ENCODE assay signal across 32 mouse cellular contexts in the genomic region with DNA sequence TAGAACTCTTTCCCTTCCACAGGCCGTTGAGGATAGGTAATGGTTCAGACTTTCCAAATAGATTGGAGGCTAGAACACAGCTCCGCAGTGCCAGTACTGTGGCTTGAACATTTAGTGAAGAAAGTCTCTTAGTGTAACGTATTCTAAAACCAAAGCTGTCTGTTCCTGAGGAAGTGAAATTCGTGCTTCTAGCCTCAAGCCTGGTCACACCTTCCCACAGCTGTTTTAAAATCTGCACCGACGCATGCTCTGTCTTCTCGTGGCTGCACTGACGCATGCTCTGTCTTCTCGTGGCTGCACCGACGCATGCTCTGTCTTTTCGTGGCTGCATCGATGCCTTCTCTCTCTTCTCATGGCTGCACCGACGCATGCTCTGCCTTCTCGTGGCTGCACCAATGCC. TPM values are rescaled to one million over a fixed set of nuclear protein-coding genes. Genes with fewer than 3 reads are reported as not detected.
DNase-seq lines count a peak whose midpoint lies in the region; ATAC-seq and TF ChIP-seq lines count a peak whose summit lies in the region.
"Had no signal": no experiment of that assay in that cellular context is flagged by ENCODE, and none has a peak within 500 bp of the region (broad histone marks: within the 10 kb centered on the region; RNA-seq: fewer than 3 reads in every experiment).

No protein-coding gene starts in this region.

- DNase-seq in gastrocnemius, adult 18-20 months (ENCODE audit: low spot score), result peak; percentile 4
- DNase-seq in gastrocnemius, postnatal 25 days, result no peak
- peak; percentile 19 to 42 for DNase-seq in spleen, adult 18-20 months
- DNase-seq in spleen, postnatal 14 days (ENCODE audit: low spot score in 2 of 2), result no peak
- DNase-seq in ovary, adult 18-20 months (ENCODE audit: low spot score), result no peak
- DNase-seq in midbrain, postnatal 0 days (ENCODE audit: low spot score), result no peak
- DNase-seq: adrenal gland, postnatal 36 days; cerebellum, adult 11 months; cerebellum, adult 9-11 months; forebrain, postnatal 0 days; kidney, adult 9 months; kidney, postnatal 25 days; liver had no signal

- WGBS in midbrain, postnatal 0 days, result 95% methylated on average over 16 of the region's 16 CpGs

- no peak overlapping the region for H3K9ac ChIP-seq in midbrain, postnatal 0 days (replicated peaks; ENCODE audit: low read length, poor library complexity, severe bottlenecking)
- H3K9ac ChIP-seq: forebrain, postnatal 0 days; hindbrain, embryonic 15.5 days; intestine, embryonic 15.5 days; liver, embryonic 15.5 days; lung, embryonic 15.5 days; midbrain, embryonic 13.5 days; neural tube, embryonic 13.5 days had no signal

- H3K4me2 ChIP-seq in midbrain, postnatal 0 days (ENCODE audit: low read depth, low read length, poor library complexity, severe bottlenecking), result no peak overlapping the region
- H3K4me2 ChIP-seq: heart, embryonic 11.5 days; hindbrain, embryonic 15.5 days; intestine, embryonic 15.5 days; liver, embryonic 15.5 days; lung, embryonic 15.5 days; midbrain, embryonic 13.5 days; neural tube, embryonic 13.5 days had no signal

- no peaks in the 10 kb centered on the region for H3K4me1 ChIP-seq in midbrain, postnatal 0 days (ENCODE audit: insufficient read depth, low read length)
- H3K4me1 ChIP-seq: hindbrain, embryonic 15.5 days; intestine, embryonic 15.5 days; limb, embryonic 10.5 days; liver, embryonic 15.5 days; lung, embryonic 15.5 days; megakaryocyte, embryonic 14.5 days; midbrain, embryonic 13.5 days; neural tube, embryonic 13.5 days had no signal

- no peak overlapping the region for H3K27ac ChIP-seq in midbrain, postnatal 0 days (ENCODE audit: low read depth, low read length)
- H3K27ac ChIP-seq: hindbrain, embryonic 15.5 days; intestine, embryonic 15.5 days; layer of hippocampus, adult 2 months; limb, embryonic 10.5 days; liver, embryonic 15.5 days; lung, embryonic 15.5 days; midbrain, embryonic 13.5 days; neural tube, embryonic 13.5 days had no signal

- ATAC-seq in neutrophil, adult 5-6 weeks (ENCODE audit: extremely low read depth, insufficient number of reproducible peaks, low FRiP score, poor library complexity, severe bottlenecking), result peak; percentile 65
- no peak for ATAC-seq in inflammation-experienced regulatory T-cells, adult 6 months
- no peak for ATAC-seq in midbrain, postnatal 0 days (ENCODE audit: low FRiP score)
- ATAC-seq: CD4-positive, CD25-positive, alpha-beta regulatory T cell, adult 4 months; forebrain, postnatal 0 days; intestine, embryonic 15.5 days; midbrain, embryonic 13.5 days had no signal

- no peak for TF ChIP-seq CTCF in midbrain, postnatal 0 days (IDR thresholded peaks at IDR 0.05)

- H3K27me3 ChIP-seq in midbrain, postnatal 0 days (ENCODE audit: insufficient read depth, low read length), result no peaks in the 10 kb centered on the region
- H3K27me3 ChIP-seq: hindbrain, embryonic 15.5 days; intestine, embryonic 15.5 days; liver, embryonic 15.5 days; lung, embryonic 15.5 days; midbrain, embryonic 13.5 days; neural tube, embryonic 13.5 days had no signal

- H3K36me3 ChIP-seq in midbrain, postnatal 0 days (ENCODE audit: insufficient read depth, low read length), result no peaks in the 10 kb centered on the region
- H3K36me3 ChIP-seq: hindbrain, embryonic 15.5 days; intestine, embryonic 15.5 days; limb, embryonic 10.5 days; liver, embryonic 15.5 days; lung, embryonic 15.5 days; midbrain, embryonic 13.5 days; neural tube, embryonic 13.5 days had no signal

- no peak overlapping the region for H3K4me3 ChIP-seq in midbrain, postnatal 0 days (ENCODE audit: low read depth, low read length)
- H3K4me3 ChIP-seq: hindbrain, embryonic 15.5 days; intestine, embryonic 15.5 days; layer of hippocampus, adult 2 months; limb, embryonic 10.5 days; liver, embryonic 15.5 days; lung, embryonic 15.5 days; megakaryocyte, embryonic 14.5 days; midbrain, embryonic 13.5 days; myocyte; neural tube, embryonic 13.5 days had no signal

- H3K9me3 ChIP-seq in midbrain, postnatal 0 days (ENCODE audit: low read length), result no peaks in the 10 kb centered on the region
- H3K9me3 ChIP-seq: hindbrain, embryonic 15.5 days; intestine, embryonic 15.5 days; limb, embryonic 10.5 days; liver, embryonic 15.5 days; lung, embryonic 15.5 days; midbrain, embryonic 13.5 days; neural tube, embryonic 13.5 days had no signal

RNA-seq across cellular contexts. Expression of a gene that starts 6.9 kb away (rescaled TPM):
- not detected for total RNA-seq in gastrocnemius, adult 18-20 months (2021)
- not detected for total RNA-seq in gastrocnemius, postnatal 25 days (2021)
- total RNA-seq in neutrophil, adult 5-6 weeks (2017), result 0.47 and 0.86 TPM in 2 replicates
- polyA plus RNA-seq in inflammation-experienced regulatory T-cells, adult 6 months (2017; shearing (Covaris generic)), result under 1 TPM in 2 of 3 experiments, not detected in 1; 0.15 to 0.20 TPM
- total RNA-seq in midbrain, postnatal 0 days (2014; rRNA removed), result 0.27 and 0.52 TPM in 2 replicates
- polyA plus RNA-seq in midbrain, postnatal 0 days (2015; fragmentation: Nextera tagmentation; extraction: Ambion mirVana), result 0.27 and 0.48 TPM in 2 replicates
- total RNA-seq: ES-E14; gastrocnemius, postnatal 4 days; hematopoietic stem cell, adult 5-6 weeks had no signal
- polyA plus RNA-seq: embryonic facial prominence, embryonic 11.5 days; limb, embryonic 10.5 days; myocyte had no signal

RNA-seq across cellular contexts. Expression of a gene that starts 34.8 kb away (rescaled TPM):
- not detected for total RNA-seq in gastrocnemius, adult 18-20 months (2021)
- not detected for total RNA-seq in gastrocnemius, postnatal 25 days (2021)
- not detected in 2 replicates for total RNA-seq in neutrophil, adult 5-6 weeks (2017)
- polyA plus RNA-seq in inflammation-experienced regulatory T-cells, adult 6 months (2017; shearing (Covaris generic)), result under 1 TPM in 2 of 3 experiments, not detected in 1; 0.11 to 0.38 TPM
- 0.71 and 1.4 TPM in 2 replicates for total RNA-seq in midbrain, postnatal 0 days (2014; rRNA removed)
- 0.46 and 0.56 TPM in 2 replicates for polyA plus RNA-seq in midbrain, postnatal 0 days (2015; fragmentation: Nextera tagmentation; extraction: Ambion mirVana)
- total RNA-seq: hematopoietic stem cell, adult 5-6 weeks; layer of hippocampus, adult 2 months; layer of hippocampus, postnatal 25 days had no signal
- polyA plus RNA-seq: heart, embryonic 11.5 days; lung, embryonic 15.5 days; myocyte had no signal

RNA-seq across cellular contexts. Expression of a gene that starts 56.5 kb away (rescaled TPM):
- total RNA-seq in gastrocnemius, adult 18-20 months (2021), result not detected
- not detected for total RNA-seq in gastrocnemius, postnatal 25 days (2021)
- not detected in 2 replicates for total RNA-seq in neutrophil, adult 5-6 weeks (2017)
- polyA plus RNA-seq in inflammation-experienced regulatory T-cells, adult 6 months (2017; shearing (Covaris generic)), result not detected
- 36.5 and 51.6 TPM in 2 replicates for total RNA-seq in midbrain, postnatal 0 days (2014; rRNA removed)
- polyA plus RNA-seq in midbrain, postnatal 0 days (2015; fragmentation: Nextera tagmentation; extraction: Ambion mirVana), result 8.5 and 10.3 TPM in 2 replicates
- total RNA-seq: adrenal gland, postnatal 36 days; gastrocnemius, postnatal 4 days; hematopoietic stem cell, adult 5-6 weeks had no signal
- polyA plus RNA-seq: CD4-positive, CD25-positive, alpha-beta regulatory T cell, adult 4 months; liver, embryonic 15.5 days; myocyte had no signal

Comparison
In these comparisons a context has a peak if more than half of its experiments do, and no peak if none do; other contexts are left out.
1. DNase-seq: peak in gastrocnemius, adult 18-20 months (single experiment) and spleen, adult 18-20 months (2 of 2); none in gastrocnemius, postnatal 25 days (single experiment), spleen, postnatal 14 days (0 of 2), ovary, adult 18-20 months (single experiment) and midbrain, postnatal 0 days (single experiment).
2. RNA of a gene that starts 56.5 kb away (total RNA-seq): 36.5 to 51.6 TPM in midbrain, postnatal 0 days; not detected in gastrocnemius, adult 18-20 months, not detected in gastrocnemius, postnatal 25 days and not detected in neutrophil, adult 5-6 weeks; every median in the first group is over 10 times any median in the second.